Comparison of ENCODE assay signal across 8 mouse cellular contexts in genomic region chr19:6920741-6921636, GRCm38 (mm10). TPM values are rescaled to one million over a fixed set of nuclear protein-coding genes. Genes with fewer than 3 reads are reported as not detected.
DNase-seq lines count a peak whose midpoint lies in the region; ATAC-seq and TF ChIP-seq lines count a peak whose summit lies in the region.

No protein-coding gene starts in this region.

- no peak for TF ChIP-seq CTCF in liver, adult 2 months (IDR thresholded peaks at IDR 0.05; ENCODE audit: low read depth, low read length)

- peaks cover 3% of the 10 kb centered on the region; the same call in 1 of the 2 replicates for H3K36me3 ChIP-seq in embryonic facial prominence, embryonic 15.5 days
- no peaks in the 10 kb centered on the region for H3K36me3 ChIP-seq in hindbrain, embryonic 10.5 days
- H3K36me3 ChIP-seq in liver, adult 2 months (ENCODE audit: control insufficient read depth, insufficient read depth, low read length), result peaks cover 2% of the 10 kb centered on the region; the same call in 1 of the 2 replicates
- H3K36me3 ChIP-seq in myocyte (ENCODE audit: control insufficient read depth, insufficient read depth), result no peaks in the 10 kb centered on the region

- WGBS in embryonic facial prominence, embryonic 15.5 days, result under 1% methylated on average over 44 of the region's 48 CpGs
- whole genome bisulfite sequencing in hindbrain, embryonic 10.5 days, result 1% methylated on average over 48 of the region's 48 CpGs
- 1% methylated on average over 48 of the region's 48 CpGs for WGBS in liver, adult 2 months

- H3K4me1 ChIP-seq in embryonic facial prominence, embryonic 15.5 days, result peaks cover 35% of the 10 kb centered on the region
- H3K4me1 ChIP-seq in hindbrain, embryonic 10.5 days (replicated peaks), result peaks cover 43% of the 10 kb centered on the region
- peaks cover 36% of the 10 kb centered on the region for H3K4me1 ChIP-seq in liver, adult 2 months (ENCODE audit: control insufficient read depth, insufficient read depth, low read length)

- TF ChIP-seq POLR2A in liver, adult 2 months (IDR thresholded peaks at IDR 0.05; ENCODE audit: extremely low read depth, insufficient read depth, low read length), result 0 out of 2 replicates have a peak, but pooled peaks have one; percentile 42
- TF ChIP-seq POLR2A in myocyte (IDR thresholded peaks at IDR 0.05; ENCODE audit: insufficient read length, low read depth), result no peak

- peaks cover 34% of the 10 kb centered on the region for H3K27me3 ChIP-seq in embryonic facial prominence, embryonic 15.5 days
- H3K27me3 ChIP-seq in hindbrain, embryonic 10.5 days (ENCODE audit: insufficient read depth, poor library complexity, severe bottlenecking), result peaks cover 39% of the 10 kb centered on the region
- H3K27me3 ChIP-seq in liver, adult 2 months (ENCODE audit: control insufficient read depth, insufficient read depth, low read length), result no peaks in the 10 kb centered on the region
- H3K27me3 ChIP-seq in myocyte (ENCODE audit: control insufficient read depth, insufficient read depth, insufficient read length), result no peaks in the 10 kb centered on the region

- peak overlapping the region; percentile 87 for H3K4me2 ChIP-seq in embryonic facial prominence, embryonic 15.5 days (replicated peaks)
- peak overlapping the region; percentile 88 for H3K4me2 ChIP-seq in myocyte (ENCODE audit: low read depth)

- peak overlapping the region; percentile 64 for H3K9ac ChIP-seq in embryonic facial prominence, embryonic 15.5 days
- peak overlapping the region; percentile 74 for H3K9ac ChIP-seq in liver, adult 2 months (ENCODE audit: low read depth, low read length)

- intact Hi-C loops in heart, postnatal 25 days (cut with DNase I), result no loop called here

- peak overlapping the region; percentile 78 for H3ac ChIP-seq in myocyte (ENCODE audit: control insufficient read depth, insufficient read length)

- peak overlapping the region; percentile 75 for H3K4me3 ChIP-seq in embryonic facial prominence, embryonic 15.5 days (replicated peaks)
- H3K4me3 ChIP-seq in hindbrain, embryonic 10.5 days, result peak overlapping the region; percentile 81
- H3K4me3 ChIP-seq in liver, adult 2 months (ENCODE audit: insufficient read depth, low read depth, low read length), result peak overlapping the region; percentile 71
- peak overlapping the region; percentile 56 for H3K4me3 ChIP-seq in myocyte

- H3K79me2 ChIP-seq in liver, adult 2 months (ENCODE audit: control insufficient read depth, insufficient read depth, low read length), result peaks cover 5% of the 10 kb centered on the region; the same call in 1 of the 2 replicates
- peaks cover 23% of the 10 kb centered on the region for H3K79me2 ChIP-seq in myocyte (ENCODE audit: control insufficient read depth, insufficient read depth)

- DNase-seq in heart, adult 11 months, result peak; percentile 98
- no peak for DNase-seq in heart, postnatal 25 days (ENCODE audit: low spot score)
- DNase-seq in MN1 (ENCODE audit: low spot score), result peak; percentile 40
- DNase-seq in hindbrain, embryonic 10.5 days (ENCODE audit: low spot score), result peak; percentile 70
- DNase-seq in liver, adult 2 months (ENCODE audit: extremely low read depth, low read depth, low spot score), result peak; percentile 62
- peak; percentile 69 for DNase-seq in thymus, postnatal 25 days

- H3K9me3 ChIP-seq in embryonic facial prominence, embryonic 15.5 days (replicated peaks), result no peaks in the 10 kb centered on the region
- H3K9me3 ChIP-seq in hindbrain, embryonic 10.5 days, result no peaks in the 10 kb centered on the region

- peak overlapping the region; percentile 83 for H3K27ac ChIP-seq in embryonic facial prominence, embryonic 15.5 days (replicated peaks)
- peak overlapping the region; percentile 97 for H3K27ac ChIP-seq in hindbrain, embryonic 10.5 days
- H3K27ac ChIP-seq in liver, adult 2 months (replicated peaks; ENCODE audit: insufficient read depth, low read depth, low read length), result peak overlapping the region; percentile 70

- ATAC-seq in embryonic facial prominence, embryonic 15.5 days (ENCODE audit: insufficient number of reproducible peaks, low FRiP score, low TSS enrichment, low read depth), result no peak; the same call in 1 of the 2 replicates

TF ChIP-seq in myocyte, 11 proteins besides CTCF, POLR2A, EP300 and RAD21:
- TF ChIP-seq MYOG (IDR thresholded peaks at IDR 0.05; ENCODE audit: control insufficient read depth in 1 of 3, insufficient read depth in 1 of 3, insufficient read length in 2 of 3, low read depth in 2 of 3) (no peak), MAX (IDR thresholded peaks at IDR 0.05; ENCODE audit: low read depth) (no peak), CEBPB (IDR thresholded peaks at IDR 0.05; ENCODE audit: insufficient read depth, poor library complexity, severe bottlenecking) (no peak), USF1 (IDR thresholded peaks at IDR 0.05; ENCODE audit: low read depth) (no peak), MYOD1 (IDR thresholded peaks at IDR 0.05; ENCODE audit: control insufficient read depth in 1 of 3, insufficient read length in 2 of 3, low read depth in 2 of 3) (no peak), SRF (IDR thresholded peaks at IDR 0.05; ENCODE audit: control insufficient read depth, insufficient read length, low read depth) (no peak), POLR2AphosphoS2 (IDR thresholded peaks at IDR 0.05; ENCODE audit: insufficient read length, low read depth) (no peak), REST (IDR thresholded peaks at IDR 0.05; ENCODE audit: insufficient read depth, insufficient read length) (no peak), TCF12 (IDR thresholded peaks at IDR 0.05; ENCODE audit: insufficient read depth, poor library complexity, severe bottlenecking) (no peak), TCF3 (IDR thresholded peaks at IDR 0.05; ENCODE audit: insufficient read length, low read depth) (no peak), E2F4 (IDR thresholded peaks at IDR 0.05; ENCODE audit: insufficient read depth) (no peak)

RNA-seq across cellular contexts. Expression of gene Esrra, which starts 0.6 kb away (rescaled TPM):
- total RNA-seq in heart, postnatal 25 days (2021), result 100 to 1,000 TPM; 146 to 156 TPM
- 15.2 and 16.1 TPM in 2 replicates for polyA plus RNA-seq in embryonic facial prominence, embryonic 15.5 days (2015; fragmentation: Nextera tagmentation; extraction: Ambion mirVana)
- polyA plus RNA-seq in hindbrain, embryonic 10.5 days (2016; fragmentation: Nextera tagmentation; extraction: Ambion mirVana), result 8.4 and 12.0 TPM in 2 replicates
- 25.9 and 27.7 TPM in 2 replicates for total RNA-seq in liver, adult 2 months (2014; rRNA removed)
- polyA plus RNA-seq in liver, adult 2 months (2012; rRNA removed), result 36.6 and 40.6 TPM in 2 replicates
- 52.7 TPM for polyA plus RNA-seq in myocyte (2012; fragmentation: generic; extraction: Trizol)

RNA-seq across cellular contexts. Expression of gene Catsperz, which starts 4.2 kb away (rescaled TPM):
- not detected for total RNA-seq in heart, postnatal 25 days (2021)
- 4.0 and 5.1 TPM in 2 replicates for polyA plus RNA-seq in embryonic facial prominence, embryonic 15.5 days (2015; fragmentation: Nextera tagmentation; extraction: Ambion mirVana)
- polyA plus RNA-seq in hindbrain, embryonic 10.5 days (2016; fragmentation: Nextera tagmentation; extraction: Ambion mirVana), result 0.46 TPM in 1 of 2 replicates, not detected in the other
- not detected in 2 replicates for total RNA-seq in liver, adult 2 months (2014; rRNA removed)
- polyA plus RNA-seq in liver, adult 2 months (2012; rRNA removed), result not detected in 2 replicates
- 0.28 TPM for polyA plus RNA-seq in myocyte (2012; fragmentation: generic; extraction: Trizol)

RNA-seq across cellular contexts. Expression of gene Prdx5, which starts 11.1 kb away (rescaled TPM):
- 100 to 1,000 TPM; 722 to 748 TPM for total RNA-seq in heart, postnatal 25 days (2021)
- polyA plus RNA-seq in embryonic facial prominence, embryonic 15.5 days (2015; fragmentation: Nextera tagmentation; extraction: Ambion mirVana), result 321 and 330 TPM in 2 replicates
- polyA plus RNA-seq in hindbrain, embryonic 10.5 days (2016; fragmentation: Nextera tagmentation; extraction: Ambion mirVana), result 155 and 196 TPM in 2 replicates
- total RNA-seq in liver, adult 2 months (2014; rRNA removed), result 403 and 615 TPM in 2 replicates
- polyA plus RNA-seq in liver, adult 2 months (2012; rRNA removed), result 364 and 379 TPM in 2 replicates
- 276 TPM for polyA plus RNA-seq in myocyte (2012; fragmentation: generic; extraction: Trizol)

RNA-seq across cellular contexts. Expression of gene Trmt112, which starts 11.5 kb away (rescaled TPM):
- total RNA-seq in heart, postnatal 25 days (2021), result 10 to 100 TPM; 29.2 to 32.6 TPM
- 137 and 138 TPM in 2 replicates for polyA plus RNA-seq in embryonic facial prominence, embryonic 15.5 days (2015; fragmentation: Nextera tagmentation; extraction: Ambion mirVana)
- 148 and 157 TPM in 2 replicates for polyA plus RNA-seq in hindbrain, embryonic 10.5 days (2016; fragmentation: Nextera tagmentation; extraction: Ambion mirVana)
- 30.7 and 43.6 TPM in 2 replicates for total RNA-seq in liver, adult 2 months (2014; rRNA removed)
- polyA plus RNA-seq in liver, adult 2 months (2012; rRNA removed), result 89.7 and 101 TPM in 2 replicates
- 281 TPM for polyA plus RNA-seq in myocyte (2012; fragmentation: generic; extraction: Trizol)

RNA-seq across cellular contexts. Expression of gene Kcnk4, which starts 13.3 kb away (rescaled TPM):
- under 1 TPM; 0.20 to 0.36 TPM for total RNA-seq in heart, postnatal 25 days (2021)
- 1.4 and 1.7 TPM in 2 replicates for polyA plus RNA-seq in embryonic facial prominence, embryonic 15.5 days (2015; fragmentation: Nextera tagmentation; extraction: Ambion mirVana)
- polyA plus RNA-seq in hindbrain, embryonic 10.5 days (2016; fragmentation: Nextera tagmentation; extraction: Ambion mirVana), result not detected in 2 replicates
- 0.07 TPM in 1 of 2 replicates, not detected in the other for total RNA-seq in liver, adult 2 months (2014; rRNA removed)
- 0.05 TPM in 1 of 2 replicates, not detected in the other for polyA plus RNA-seq in liver, adult 2 months (2012; rRNA removed)
- 0.12 TPM for polyA plus RNA-seq in myocyte (2012; fragmentation: generic; extraction: Trizol)
